Mouse (Mus musculus) neutrophil, adult 59 days (primary cell): Measurements from ENCODE around the gene Cpt2. TPM values are rescaled to one million over a fixed set of nuclear protein-coding genes. Genes with fewer than 3 reads are reported as not detected.

Experiments
- total RNA-seq, 2 experiments: library from RNA; stranded (reverse); gene quantifications; 1 replicate in 1 of 2; 2 replicates in 1 of 2; pipeline ENCODE4 v1.2.4; 2023

The Cpt2 gene
- total RNA-seq = 10 to 100 TPM; 12.0 to 18.1 TPM

DNA sequence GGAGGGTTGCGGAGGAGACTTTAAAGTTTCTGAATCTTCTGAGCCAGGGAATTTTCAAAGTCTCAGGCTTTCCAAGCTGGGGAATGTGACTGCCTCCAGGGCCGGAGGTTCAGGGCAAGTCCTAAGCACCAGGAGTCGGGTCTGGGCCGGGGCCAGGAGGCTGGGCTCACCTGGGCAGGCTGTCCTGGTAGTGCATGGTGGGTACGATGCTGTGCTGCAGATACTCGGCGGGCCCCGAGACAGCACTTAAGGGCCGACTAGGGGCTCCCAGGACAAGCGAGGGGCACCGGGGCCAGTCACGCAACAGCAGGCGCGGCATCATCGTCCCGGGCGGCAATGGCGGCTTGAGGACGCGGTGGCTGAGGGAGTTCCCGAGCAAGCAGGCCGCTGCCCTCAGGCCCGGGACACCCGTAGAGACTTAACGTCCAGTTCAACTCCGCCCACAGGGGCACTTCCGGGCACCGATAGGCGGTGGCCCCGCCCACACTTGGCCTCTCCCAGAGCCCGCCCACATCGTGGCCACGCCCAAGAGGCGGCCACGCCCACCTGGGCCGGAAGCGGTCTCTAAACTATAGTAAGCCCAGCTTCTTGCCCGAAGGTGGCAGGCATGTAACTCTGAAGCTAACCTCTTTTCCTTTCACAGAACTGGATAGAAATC lies at the start of gene Cpt2:
TSS of gene Cpt2 (minus strand) at position 466 of the 658 bp plus-strand sequence.

DNA sequence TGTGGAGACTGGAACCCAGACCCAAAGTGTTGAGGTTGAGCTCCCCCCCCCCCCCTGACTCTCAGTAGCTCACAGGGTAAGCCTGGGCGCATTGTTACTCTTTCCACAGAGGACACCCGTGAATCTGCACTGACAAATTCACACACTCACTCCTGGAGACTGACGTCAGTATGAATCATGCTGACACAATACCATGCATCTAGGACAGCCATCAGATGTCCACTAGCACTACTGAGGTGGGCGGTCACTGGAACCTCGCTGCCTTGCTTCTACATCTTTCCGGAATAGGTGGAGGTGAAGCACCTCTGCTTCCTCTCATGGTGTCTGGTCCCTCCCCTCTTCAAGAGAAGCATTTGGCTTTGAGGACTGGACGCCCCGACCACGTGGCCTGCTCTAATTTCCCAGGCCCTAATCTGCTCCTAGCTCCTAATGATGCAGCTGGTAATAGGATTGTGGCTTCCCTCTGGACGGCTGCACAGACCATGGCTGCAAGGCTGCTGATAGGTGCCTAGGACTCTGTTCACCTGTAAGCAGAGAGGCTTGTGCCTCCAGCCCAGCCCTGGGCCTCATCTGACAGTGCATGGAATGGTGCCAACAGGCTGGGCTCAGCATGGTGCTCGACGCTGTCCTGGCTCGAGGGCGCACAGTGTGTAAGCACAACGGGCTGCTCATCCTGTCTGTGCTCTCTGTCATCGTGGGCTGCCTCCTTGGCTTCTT lies 44.7 kb upstream of the Cpt2 start, which contains the start of gene Slc1a7:
TSS of gene Slc1a7 (plus strand) at position 367 of the 717 bp plus-strand sequence.

GRCm38 (mm10) chr4:107889731-107890432 lies 33.5 kb downstream of the Cpt2 start, which contains the start of gene 0610037L13Rik:
TSS of gene 0610037L13Rik (plus strand) at chr4:107889813.

DNA sequence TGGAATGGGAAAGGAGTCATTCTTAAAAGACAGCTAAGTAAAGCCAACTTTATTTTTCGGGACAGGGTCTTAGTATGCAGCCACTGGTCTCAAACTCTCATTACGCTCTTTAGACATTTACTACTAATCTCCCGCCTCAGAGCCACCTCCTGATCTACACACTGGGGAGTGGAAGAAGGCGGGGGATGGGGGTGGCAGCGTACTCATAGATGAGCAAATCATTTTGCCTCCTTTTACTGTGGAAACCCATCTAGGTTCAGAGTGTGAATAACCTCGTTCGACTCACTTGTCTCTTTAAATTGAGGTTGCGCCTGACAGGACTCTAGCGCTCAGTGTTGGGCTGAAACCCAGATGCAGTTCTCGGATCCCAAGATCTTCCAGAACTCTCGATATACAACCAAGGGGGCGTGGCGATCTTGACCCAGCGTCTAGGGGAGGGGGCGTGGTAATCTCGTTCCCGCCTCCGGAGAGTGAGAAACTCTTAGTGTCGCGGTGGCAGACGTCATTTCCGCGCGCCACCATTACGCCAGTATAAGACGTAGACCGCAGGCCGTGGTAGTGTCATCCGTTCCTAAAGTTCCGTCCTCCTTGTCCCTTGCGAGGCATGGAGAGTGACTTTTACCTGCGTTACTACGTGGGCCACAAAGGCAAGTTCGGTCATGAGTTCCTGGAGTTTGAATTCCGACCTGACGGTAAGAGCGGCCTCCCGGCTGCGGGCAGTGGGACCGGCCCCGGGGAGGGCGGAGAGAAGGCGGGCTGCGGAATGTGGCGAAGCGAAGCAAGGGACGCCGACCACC lies 44.0 kb downstream of the Cpt2 start, which contains the start of gene Magoh:
TSS of gene Magoh (plus strand) at position 502 of the 797 bp plus-strand sequence.

Other genes starting within 250 kb of the Cpt2 start
- gene Dmrtb1, start 239.4 kb downstream of the Cpt2 start, total RNA-seq = not detected
- gene Lrp8, start 121.3 kb downstream of the Cpt2 start, total RNA-seq = 10 to 100 TPM; 20.2 to 23.9 TPM
- gene Magoh, start 43.9 kb downstream of the Cpt2 start, total RNA-seq = 10 to 100 TPM; 78.1 to 85.6 TPM
- gene 0610037L13Rik, start 33.8 kb downstream of the Cpt2 start, total RNA-seq = 10 to 100 TPM; 23.4 to 27.4 TPM
- gene Slc1a7, start 44.7 kb upstream of the Cpt2 start, total RNA-seq = not detected
- gene Podn, start 172.8 kb upstream of the Cpt2 start, total RNA-seq = under 1 TPM; 0.38 to 0.75 TPM
- gene Scp2, start 221.4 kb upstream of the Cpt2 start, total RNA-seq = 100 to 1,000 TPM; 161 to 179 TPM
- not detected for gene Echdc2, start 241.8 kb upstream of the Cpt2 start, total RNA-seq